Mouse (Mus musculus): ENCODE measurements at regions not wholly inside any gene's neighbourhood (a gene's known extent, or its start where the extent isn't known, plus 50 kb on each side); places are given as distances from the start of the nearest gene placed in this dataset.

- 38% methylated on average over 4 of the region's 4 CpGs for WGBS
- Histone ChIP-seq H3K9me3 (no peaks in the 10 kb centered on the region), H3K4me1 (no peaks in the 10 kb centered on the region), H3K27me3 (replicated peaks) (no peaks in the 10 kb centered on the region), H3K4me3 (no peak overlapping the region), H3K9ac (no peak overlapping the region), H3K27ac (no peak overlapping the region), H3K36me3 (replicated peaks) (no peaks in the 10 kb centered on the region), H3K4me2 (no peak overlapping the region)
- no peak for ATAC-seq (replicated peaks)
These were observed 498.8 kb upstream of the Pou3f2 start for GRCm38 (mm10) chr4:22986763-22987468.

GRCm38 (mm10) chr4:22973585-22974116 is 485.5 kb upstream of the Pou3f2 start:
- Histone ChIP-seq H3K27me3 (replicated peaks) (no peaks in the 10 kb centered on the region), H3K9me3 (no peaks in the 10 kb centered on the region), H3K4me1 (peaks cover 23% of the 10 kb centered on the region), H3K4me2 (no peak overlapping the region), H3K9ac (no peak overlapping the region), H3K4me3 (no peak overlapping the region), H3K27ac (no peak overlapping the region), H3K36me3 (replicated peaks) (no peaks in the 10 kb centered on the region)
- WGBS, result 42% methylated on average over 4 of the region's 4 CpGs
- no peak for ATAC-seq (replicated peaks)

GRCm38 (mm10) chr4:22972784-22973584 is 484.8 kb upstream of the Pou3f2 start:
- ATAC-seq (replicated peaks), result peak; percentile 46; the same call in 1 of the 2 replicates
- H3K27me3 ChIP-seq (replicated peaks), result no peaks in the 10 kb centered on the region
- no peak overlapping the region for H3K4me2 ChIP-seq
- WGBS, result 37% methylated on average over 11 of the region's 11 CpGs
- H3K9me3 ChIP-seq, result no peaks in the 10 kb centered on the region
- H3K4me3 ChIP-seq, result no peak overlapping the region
- H3K4me1 ChIP-seq, result peaks cover 23% of the 10 kb centered on the region
- H3K27ac ChIP-seq, result no peak overlapping the region
- no peaks in the 10 kb centered on the region for H3K36me3 ChIP-seq (replicated peaks)
- H3K9ac ChIP-seq, result no peak overlapping the region

GRCm38 (mm10) chr4:22971127-22971526 is 483.0 kb upstream of the Pou3f2 start:
- H3K4me2 ChIP-seq, result no peak overlapping the region
- no peaks in the 10 kb centered on the region for H3K36me3 ChIP-seq (replicated peaks)
- 0 out of 2 replicates have a peak overlapping the region, but pooled peaks have one; percentile 60 for H3K27ac ChIP-seq
- no peak overlapping the region for H3K4me3 ChIP-seq
- WGBS, result 9% methylated on average over 2 of the region's 2 CpGs
- no peaks in the 10 kb centered on the region for H3K27me3 ChIP-seq (replicated peaks)
- ATAC-seq (replicated peaks), result peak; percentile 89
- H3K4me1 ChIP-seq, result peaks cover 23% of the 10 kb centered on the region
- H3K9me3 ChIP-seq, result no peaks in the 10 kb centered on the region
- no peak overlapping the region for H3K9ac ChIP-seq

GRCm38 (mm10) chr4:22970495-22970894 is 482.3 kb upstream of the Pou3f2 start:
- Histone ChIP-seq H3K27ac (peak overlapping the region; percentile 60), H3K9ac (no peak overlapping the region), H3K9me3 (no peaks in the 10 kb centered on the region), H3K36me3 (replicated peaks) (no peaks in the 10 kb centered on the region), H3K4me3 (no peak overlapping the region), H3K27me3 (replicated peaks) (no peaks in the 10 kb centered on the region), H3K4me2 (no peak overlapping the region), H3K4me1 (peaks cover 23% of the 10 kb centered on the region)
- WGBS, result 3% methylated on average over 5 of the region's 5 CpGs
- peak; percentile 64; the same call in 1 of the 2 replicates for ATAC-seq (replicated peaks)

- no peak overlapping the region for H3K9ac ChIP-seq
- no peak overlapping the region for H3K27ac ChIP-seq
- H3K9me3 ChIP-seq, result no peaks in the 10 kb centered on the region
- no peak overlapping the region for H3K4me3 ChIP-seq
- H3K27me3 ChIP-seq (replicated peaks), result no peaks in the 10 kb centered on the region
- ATAC-seq (replicated peaks), result no peak
- no peak overlapping the region for H3K4me2 ChIP-seq
- WGBS, result 72% methylated on average over 1 of the region's 1 CpGs
- H3K36me3 ChIP-seq (replicated peaks), result no peaks in the 10 kb centered on the region
- peaks cover 6% of the 10 kb centered on the region; the same call in 1 of the 2 replicates for H3K4me1 ChIP-seq
These were observed 461.3 kb upstream of the Pou3f2 start for GRCm38 (mm10) chr4:22949422-22949821.

- Histone ChIP-seq H3K4me3 (no peak overlapping the region), H3K9me3 (no peaks in the 10 kb centered on the region), H3K9ac (no peak overlapping the region), H3K36me3 (replicated peaks) (no peaks in the 10 kb centered on the region), H3K27ac (no peak overlapping the region), H3K27me3 (replicated peaks) (no peaks in the 10 kb centered on the region), H3K4me2 (no peak overlapping the region), H3K4me1 (peaks cover 6% of the 10 kb centered on the region; the same call in 1 of the 2 replicates)
- WGBS, result 92% methylated on average over 4 of the region's 4 CpGs
- no peak for ATAC-seq (replicated peaks)
These were observed 460.7 kb upstream of the Pou3f2 start for GRCm38 (mm10) chr4:22948880-22949279.

- WGBS, result 46% methylated on average over 7 of the region's 7 CpGs
- Histone ChIP-seq H3K9ac (no peak overlapping the region), H3K4me1 (peaks cover 6% of the 10 kb centered on the region; the same call in 1 of the 2 replicates), H3K27me3 (replicated peaks) (no peaks in the 10 kb centered on the region), H3K27ac (no peak overlapping the region), H3K4me2 (no peak overlapping the region), H3K4me3 (no peak overlapping the region), H3K36me3 (replicated peaks) (no peaks in the 10 kb centered on the region), H3K9me3 (no peaks in the 10 kb centered on the region)
- ATAC-seq (replicated peaks), result peak; percentile 84
These were observed 458.7 kb upstream of the Pou3f2 start for GRCm38 (mm10) chr4:22946788-22947406.

GRCm38 (mm10) chr4:22938302-22938701 is 450.1 kb upstream of the Pou3f2 start:
- Histone ChIP-seq H3K4me3 (no peak overlapping the region), H3K27ac (no peak overlapping the region), H3K9me3 (no peaks in the 10 kb centered on the region), H3K4me2 (no peak overlapping the region), H3K4me1 (no peaks in the 10 kb centered on the region), H3K9ac (no peak overlapping the region), H3K36me3 (replicated peaks) (no peaks in the 10 kb centered on the region), H3K27me3 (replicated peaks) (no peaks in the 10 kb centered on the region)
- no peak for ATAC-seq (replicated peaks)
- 68% methylated on average over 1 of the region's 1 CpGs for WGBS

GRCm38 (mm10) chr4:22924181-22924580 is 436.0 kb upstream of the Pou3f2 start:
- 91% methylated on average over 8 of the region's 8 CpGs for WGBS
- no peaks in the 10 kb centered on the region for H3K4me1 ChIP-seq
- no peak overlapping the region for H3K4me3 ChIP-seq
- no peak overlapping the region for H3K27ac ChIP-seq
- ATAC-seq (replicated peaks), result no peak
- no peaks in the 10 kb centered on the region for H3K9me3 ChIP-seq
- H3K4me2 ChIP-seq, result no peak overlapping the region
- no peaks in the 10 kb centered on the region for H3K27me3 ChIP-seq (replicated peaks)
- no peaks in the 10 kb centered on the region for H3K36me3 ChIP-seq (replicated peaks)
- no peak overlapping the region for H3K9ac ChIP-seq

GRCm38 (mm10) chr4:22914886-22915285 is 426.7 kb upstream of the Pou3f2 start:
- Histone ChIP-seq H3K4me2 (no peak overlapping the region), H3K27ac (no peak overlapping the region), H3K9ac (no peak overlapping the region), H3K9me3 (0 out of 2 replicates have a peak, but pooled peaks cover 3% of the 10 kb centered on the region), H3K4me1 (no peaks in the 10 kb centered on the region), H3K4me3 (no peak overlapping the region), H3K36me3 (replicated peaks) (no peaks in the 10 kb centered on the region), H3K27me3 (replicated peaks) (no peaks in the 10 kb centered on the region)
- ATAC-seq (replicated peaks), result no peak
- 44% methylated on average over 5 of the region's 5 CpGs for WGBS

GRCm38 (mm10) chr4:22892694-22893046 is 404.5 kb upstream of the Pou3f2 start:
- Histone ChIP-seq H3K9ac (no peak overlapping the region), H3K4me1 (no peaks in the 10 kb centered on the region), H3K9me3 (no peaks in the 10 kb centered on the region), H3K4me3 (no peak overlapping the region), H3K36me3 (replicated peaks) (no peaks in the 10 kb centered on the region), H3K4me2 (no peak overlapping the region), H3K27me3 (replicated peaks) (no peaks in the 10 kb centered on the region), H3K27ac (no peak overlapping the region)
- WGBS, result 56% methylated on average over 4 of the region's 4 CpGs
- ATAC-seq (replicated peaks), result no peak; the same call in 1 of the 2 replicates

All from midbrain, embryonic 15.5 days (tissue).